Mouse (Mus musculus) ovary, postnatal 36 days (tissue): ENCODE data around the gene Pak4.
"Not testable (repeated sequence)": the region's sequence is repeated elsewhere in the genome, so short reads cannot be mapped to it uniquely, and the experiment has no call there.

Experiments used
- DNase-seq: peaks from one replicate; pipeline ENCODE4 v3.0.0; 2022; ENCODE audit warnings: low spot score, mixed read lengths

Gene Pak4

DNA sequence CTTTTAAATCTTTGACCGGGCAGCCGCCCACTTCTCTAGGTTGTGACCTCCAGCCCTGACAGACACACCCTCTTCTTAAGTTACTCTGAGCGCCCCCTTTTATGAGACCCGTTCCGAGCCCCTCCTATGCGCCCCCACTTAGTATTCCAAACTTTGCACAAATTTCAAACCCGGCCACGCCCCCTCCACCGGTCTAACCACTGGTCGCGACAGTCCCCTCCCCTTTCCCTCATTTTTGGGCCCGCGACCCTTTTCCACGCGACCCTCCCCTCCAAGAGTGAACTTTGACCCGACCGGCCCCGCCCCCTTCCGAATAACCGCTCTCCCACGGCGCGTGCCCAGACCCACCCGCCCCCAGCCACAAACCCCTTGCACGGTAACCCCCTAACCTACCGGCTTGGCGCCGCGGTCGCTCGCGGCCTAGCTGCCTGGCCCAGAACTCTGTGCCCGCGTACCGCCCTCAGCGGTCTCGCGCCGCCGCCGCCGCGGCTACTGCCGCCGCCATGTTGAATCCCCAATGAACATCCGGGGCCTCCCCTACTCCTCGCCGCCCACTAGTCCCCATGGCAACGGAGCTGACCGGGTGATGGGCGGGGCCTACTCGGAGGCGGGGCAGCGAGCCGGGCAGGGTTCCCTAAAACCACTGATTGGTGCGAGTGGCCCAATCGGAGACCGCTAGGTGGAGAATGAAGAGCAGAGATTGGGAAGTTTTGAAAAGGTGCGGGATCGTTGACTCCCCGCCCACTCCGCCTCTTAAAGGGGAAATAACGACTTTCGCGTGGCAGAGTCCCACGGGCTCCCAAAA lies at the start of gene Pak4, which contains the start of gene Samd4b:
TSS of gene Pak4 (minus strand) at position 544 of the 805 bp plus-strand sequence.
TSS of gene Samd4b (minus strand) at position 503 of the 805 bp plus-strand sequence.
- peak; percentile 99 for DNase-seq

- DNase-seq: no peak
Observed at GRCm38 (mm10) chr7:28647016-28647415, 49.0 kb upstream of the Pak4 start.

DNA sequence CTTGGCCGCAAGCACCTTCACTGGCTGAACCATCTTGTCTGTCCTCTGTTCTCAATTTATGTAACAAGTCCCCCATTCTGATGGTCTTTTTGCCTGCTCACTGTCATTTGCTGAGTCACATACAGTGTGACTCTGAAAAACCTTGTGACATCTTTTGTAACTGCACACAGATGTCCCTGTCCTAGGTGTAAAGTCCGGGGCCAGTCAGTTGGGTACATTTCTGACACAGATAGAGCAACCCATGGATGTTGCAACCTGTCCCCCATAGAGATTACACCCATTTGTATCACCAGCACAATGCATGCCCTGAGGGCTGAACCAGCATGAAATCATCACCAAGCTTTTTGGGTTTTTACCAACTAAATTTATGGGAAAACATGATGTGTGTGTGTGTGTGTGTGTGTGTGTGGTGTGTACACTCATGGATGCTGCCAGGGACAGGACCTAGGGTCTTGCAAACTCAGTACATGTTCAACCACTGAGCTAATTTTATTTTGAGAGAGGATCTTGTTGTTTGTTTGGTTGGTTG lies 48.0 kb upstream of the Pak4 start:
- no peak for DNase-seq

DNA sequence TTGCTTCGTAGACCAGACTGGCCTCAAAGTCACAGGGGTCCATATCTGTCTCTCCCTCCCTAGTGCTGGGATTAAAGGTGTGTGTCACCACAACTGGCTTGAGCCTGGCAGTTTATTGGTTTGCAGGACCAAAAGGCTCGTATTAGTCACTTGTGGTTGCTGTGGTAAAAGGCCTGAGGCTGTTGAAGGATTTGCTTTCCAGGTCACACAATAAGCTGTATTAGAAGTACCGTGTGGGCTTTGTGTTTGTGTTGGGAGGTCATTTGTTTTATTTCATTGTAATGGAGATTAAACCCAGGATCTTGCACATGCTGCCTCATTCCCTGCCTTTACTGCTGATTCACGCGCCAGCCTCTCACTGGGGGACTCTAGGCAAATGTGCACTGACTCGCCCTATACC lies 47.4 kb upstream of the Pak4 start:
- DNase-seq: no peak

GRCm38 (mm10) chr7:28641546-28641945 lies 43.6 kb upstream of the Pak4 start:
- no peak for DNase-seq

DNA sequence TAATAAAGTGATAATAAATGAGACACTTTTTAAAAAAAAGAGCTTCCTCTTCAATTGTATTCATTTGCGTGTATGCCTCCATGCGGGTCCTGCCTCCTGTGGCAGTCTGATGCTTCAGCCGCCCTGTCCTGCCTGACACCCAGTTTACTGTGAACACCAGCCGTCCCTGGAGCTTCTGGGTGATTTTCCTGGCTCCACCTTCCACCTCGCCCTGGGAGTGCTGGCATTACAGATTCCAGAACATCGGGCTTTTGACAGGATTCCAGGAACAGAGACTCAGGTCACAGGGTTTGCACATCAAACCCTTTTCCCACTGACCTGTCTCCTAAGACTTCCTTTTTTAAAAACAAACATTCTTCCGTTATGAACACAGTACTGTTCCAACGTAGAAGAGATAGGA lies 39.5 kb upstream of the Pak4 start:
- no peak for DNase-seq

- no peak for DNase-seq
Observed at GRCm38 (mm10) chr7:28634128-28634527, 36.1 kb upstream of the Pak4 start.

DNA sequence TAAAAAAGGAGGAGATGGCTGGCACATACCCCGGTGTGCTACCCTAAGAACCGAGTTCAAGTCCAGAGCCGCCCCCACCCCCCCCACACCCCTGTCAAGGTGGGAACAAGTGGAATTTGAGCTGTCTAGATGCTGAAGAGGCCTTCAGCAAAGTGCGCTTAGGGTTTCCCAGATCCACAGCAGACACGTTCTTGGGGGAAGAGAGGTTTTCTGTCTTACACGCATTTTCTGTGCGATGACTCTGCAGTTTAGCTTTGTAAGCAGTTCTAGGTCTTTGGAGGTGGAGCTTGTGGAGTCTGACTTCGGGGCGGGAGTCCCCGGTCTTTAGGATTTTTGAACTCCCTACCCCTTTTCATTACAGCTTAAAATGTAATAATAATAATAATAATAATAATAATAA lies 33.1 kb upstream of the Pak4 start, which contains the start of gene Acp7:
TSS of gene Acp7 (minus strand) at position 260 of the 400 bp plus-strand sequence.
- no peak for DNase-seq

- no peak for DNase-seq
Observed at GRCm38 (mm10) chr7:28624791-28625190, 26.8 kb upstream of the Pak4 start.

GRCm38 (mm10) chr7:28619098-28619715 lies 21.2 kb upstream of the Pak4 start:
- DNase-seq: no peak

GRCm38 (mm10) chr7:28605951-28606350 lies 8.0 kb upstream of the Pak4 start:
- DNase-seq: no peak

- DNase-seq: not testable (repeated sequence)
Observed at GRCm38 (mm10) chr7:28603788-28604187, 5.8 kb upstream of the Pak4 start.

GRCm38 (mm10) chr7:28603136-28603535 lies 5.2 kb upstream of the Pak4 start:
- no peak for DNase-seq

DNA sequence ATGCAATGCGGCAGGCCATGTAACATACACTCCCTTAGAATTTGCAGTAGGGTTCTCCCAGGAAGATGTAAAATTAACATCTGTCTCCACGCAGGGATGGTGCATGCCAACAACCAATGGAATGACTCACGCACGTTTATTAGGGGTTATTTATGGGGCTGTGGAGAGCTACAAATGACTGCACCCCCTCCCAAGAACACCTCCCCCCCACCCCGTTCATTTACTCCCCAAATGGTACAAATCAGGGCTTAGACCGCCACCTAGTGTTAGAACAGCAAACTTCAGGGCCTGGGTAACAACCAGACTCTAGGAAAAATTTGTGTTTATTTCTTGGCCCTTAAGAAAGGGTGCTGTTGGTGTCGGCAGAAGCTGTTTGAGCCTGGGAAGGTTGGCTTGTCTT lies 3.7 kb upstream of the Pak4 start:
- DNase-seq: no peak

GRCm38 (mm10) chr7:28601029-28601428 lies 3.0 kb upstream of the Pak4 start:
- DNase-seq: peak; percentile 72

- no peak for DNase-seq
Observed at GRCm38 (mm10) chr7:28598951-28599350, 966 bp upstream of the Pak4 start.

- no peak for DNase-seq
Observed at GRCm38 (mm10) chr7:28597277-28597570, 761 bp downstream of the Pak4 start.

DNA sequence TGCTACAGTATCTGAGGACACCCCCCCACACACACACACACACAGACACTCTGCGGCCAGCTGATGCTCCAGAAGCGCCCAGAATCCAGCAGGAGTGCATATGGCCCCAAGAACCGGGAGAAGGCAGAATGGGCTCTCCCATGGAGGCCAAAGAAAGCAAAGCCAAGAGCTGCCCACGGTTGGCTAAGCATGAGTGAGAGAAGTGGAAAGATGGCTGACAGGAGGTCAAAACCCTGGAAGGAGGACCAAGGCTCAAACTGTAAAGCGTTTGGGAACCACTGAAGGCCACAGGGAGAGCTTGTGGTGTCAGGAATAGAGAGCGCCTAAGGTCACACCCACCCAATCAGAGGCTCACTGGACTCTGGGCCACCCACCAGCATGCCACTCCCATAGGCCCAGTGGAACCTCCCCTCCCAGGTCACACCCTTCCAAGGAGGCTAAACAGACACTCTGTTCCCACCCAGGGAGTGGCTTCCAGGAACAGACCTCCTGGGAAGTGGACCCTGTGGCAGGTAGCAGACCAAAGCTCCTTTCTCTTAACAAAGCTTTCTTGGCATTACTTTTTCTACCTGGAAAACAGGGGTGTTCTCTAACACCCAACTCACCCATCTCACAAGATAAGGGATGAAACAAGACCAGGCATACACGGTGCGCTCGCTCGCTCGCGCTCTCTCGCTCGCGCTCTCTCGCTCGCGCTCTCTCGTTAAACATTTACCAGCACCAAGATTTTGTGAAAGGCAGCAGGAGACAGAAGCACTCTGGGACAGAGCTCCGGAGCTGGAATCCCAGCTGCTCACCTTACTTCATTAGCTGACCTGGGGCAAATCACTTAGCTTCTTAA lies 1.3 kb downstream of the Pak4 start:
- DNase-seq: peak; percentile 37

DNA sequence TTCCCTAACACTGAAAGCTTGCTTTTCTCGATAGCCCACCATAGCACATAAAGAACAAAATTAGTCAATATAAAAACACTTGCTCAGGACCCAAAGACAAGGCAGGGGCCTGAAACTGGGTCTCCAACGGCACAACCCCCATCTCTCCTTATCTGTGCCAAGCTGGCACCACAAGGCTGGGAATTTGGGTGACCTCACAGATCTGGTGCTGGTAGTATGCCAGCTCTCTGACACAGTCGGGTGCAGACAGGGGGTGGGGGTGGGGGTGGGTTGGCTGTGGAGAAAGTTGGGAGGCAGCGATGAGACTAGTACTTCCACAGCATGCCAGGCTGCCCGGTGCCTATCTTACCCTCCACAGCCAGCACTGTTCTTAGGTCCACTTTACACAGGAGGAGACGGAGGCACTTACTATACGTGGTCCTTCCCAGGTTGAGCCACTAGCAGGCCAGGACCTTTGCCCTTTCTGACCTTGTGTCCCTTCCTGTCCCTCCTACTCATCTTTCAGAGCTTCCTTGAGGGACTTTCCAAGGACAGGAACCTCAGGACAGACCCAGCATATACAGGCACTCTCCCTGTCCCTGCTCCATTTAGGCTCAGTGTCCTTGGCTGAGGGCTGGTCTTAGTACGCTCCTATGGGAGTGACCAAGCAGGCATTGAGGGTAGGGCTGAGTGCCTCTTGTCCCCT lies 2.1 kb downstream of the Pak4 start:
- DNase-seq: no peak

DNA sequence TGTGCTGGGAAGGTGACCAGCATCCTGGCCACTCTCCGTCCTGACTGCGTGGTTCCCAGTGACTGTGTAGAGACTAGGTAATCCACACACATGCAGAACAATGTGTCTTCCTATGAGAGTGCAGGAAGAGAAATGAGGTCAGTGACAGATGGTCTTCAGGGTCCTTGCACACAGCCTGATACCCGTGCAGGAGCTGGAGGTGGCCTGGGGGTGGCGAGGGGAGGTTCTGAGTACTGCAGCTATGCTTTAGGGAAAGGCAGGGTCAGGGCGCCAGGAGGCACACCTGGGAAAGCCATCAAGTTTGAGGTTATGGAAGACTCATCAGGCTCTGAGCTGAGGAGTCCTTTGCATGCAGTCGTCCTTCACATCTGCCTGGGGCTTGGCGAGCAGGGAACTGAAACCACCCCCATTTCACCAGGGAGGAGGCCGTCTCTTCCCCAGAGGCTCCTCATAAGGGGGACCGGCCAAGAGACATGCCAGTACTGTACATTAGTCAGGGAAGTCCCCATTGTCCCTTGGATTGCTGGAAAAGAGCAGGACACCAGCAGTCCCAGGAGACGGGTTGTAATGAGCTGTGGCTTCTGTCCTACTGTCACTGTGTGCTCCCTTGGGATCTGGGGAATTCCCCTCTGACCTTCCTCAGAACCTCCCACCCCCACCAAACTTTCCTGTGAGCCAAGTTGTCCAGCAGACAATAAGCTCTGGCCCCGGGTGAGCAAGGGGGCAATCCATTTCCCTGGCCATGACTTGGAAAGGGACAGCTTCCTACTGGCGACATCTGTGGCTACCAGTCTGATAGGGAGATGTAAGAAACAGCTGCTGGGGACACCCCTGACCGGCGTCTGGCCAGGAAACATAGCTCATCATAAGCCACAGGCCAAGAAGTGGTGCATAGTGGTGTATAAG lies 4.5 kb downstream of the Pak4 start:
- no peak for DNase-seq

DNA sequence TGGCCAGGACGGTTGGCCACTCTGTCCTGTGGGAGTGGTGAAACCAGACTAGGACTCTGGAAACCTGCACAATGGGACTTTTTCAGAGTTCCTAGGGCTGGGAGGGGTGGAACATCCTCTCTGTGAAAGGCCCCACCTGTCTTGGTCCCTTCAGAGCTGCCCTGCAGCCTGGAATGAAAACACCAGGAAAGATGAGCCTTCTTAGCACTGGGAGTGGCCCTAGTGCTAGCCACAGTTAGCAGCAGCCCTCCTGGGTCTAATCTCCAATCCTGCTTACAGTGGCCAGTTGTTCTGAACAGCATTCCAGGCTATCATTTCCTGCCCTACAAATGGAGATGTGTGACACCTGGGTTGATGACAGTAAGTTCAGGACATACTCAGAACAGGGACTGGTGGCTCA lies 6.1 kb downstream of the Pak4 start:
- no peak for DNase-seq
